Mouse (Mus musculus) telencephalon, adult 2 months (tissue): ENCODE measurements at regions not wholly inside any gene's neighbourhood (a gene's known extent, or its start where the extent isn't known, plus 50 kb on each side); places are given as distances from the start of the nearest gene placed in this dataset.
"Not testable (repeated sequence)": the region's sequence is repeated elsewhere in the genome, so short reads cannot be mapped to it uniquely, and the experiment has no call there.

Experiments used
- DNase-seq: peaks from one replicate; pipeline ENCODE4 v3.0.0-alpha.2; 2011; ENCODE audit warnings: low read depth, low spot score

GRCm38 (mm10) chr15:96031085-96031780 lies 240.6 kb downstream of the Ano6 start:
- DNase-seq, result no peak

GRCm38 (mm10) chr15:96035273-96035672 lies 244.6 kb downstream of the Ano6 start:
- no peak for DNase-seq

- no peak for DNase-seq
These were observed 241.8 kb upstream of the Arid2 start for GRCm38 (mm10) chr15:96045561-96045960.

DNA sequence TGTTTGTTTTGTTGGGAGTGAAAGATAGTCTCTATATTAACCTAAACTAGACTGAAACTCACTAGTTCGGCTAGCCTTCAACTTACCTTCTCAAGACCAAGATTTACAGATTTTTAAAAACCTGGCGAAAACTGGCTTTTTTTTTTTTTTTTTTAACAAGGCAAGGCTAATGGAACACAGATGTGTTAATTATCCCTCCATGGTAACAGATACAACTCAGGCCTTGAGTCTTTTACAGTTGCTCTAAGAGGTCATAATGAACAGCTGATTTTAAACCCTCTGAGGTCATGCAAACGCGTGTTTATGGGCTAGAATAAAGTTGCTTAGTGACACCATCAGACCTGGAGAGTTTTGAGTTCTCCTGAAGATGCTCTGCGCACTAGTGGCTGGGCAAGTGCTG lies 240.7 kb upstream of the Arid2 start:
- no peak for DNase-seq

- no peak for DNase-seq
These were observed 236.9 kb upstream of the Arid2 start for GRCm38 (mm10) chr15:96050416-96050815.

DNA sequence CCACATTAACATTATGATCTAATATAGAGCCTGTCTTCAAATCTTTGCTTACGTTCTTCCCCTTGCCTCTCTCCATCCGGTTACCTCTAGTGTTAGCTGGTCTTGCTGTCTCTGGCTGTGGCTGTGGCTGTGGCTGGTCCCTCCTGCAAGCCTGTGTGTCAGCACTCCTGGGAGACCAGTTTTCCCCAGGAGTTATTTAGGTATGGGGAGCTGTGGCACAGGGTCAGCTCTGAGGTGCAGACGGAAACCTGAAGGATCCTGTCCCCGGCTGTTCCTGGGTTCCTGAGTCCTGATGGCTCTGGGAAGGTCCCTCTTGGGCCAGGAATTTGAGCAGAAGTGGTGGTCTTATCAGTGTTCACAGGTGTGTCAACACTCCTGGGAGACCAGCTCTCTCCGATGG lies 234.7 kb upstream of the Arid2 start:
- DNase-seq, result no peak

DNA sequence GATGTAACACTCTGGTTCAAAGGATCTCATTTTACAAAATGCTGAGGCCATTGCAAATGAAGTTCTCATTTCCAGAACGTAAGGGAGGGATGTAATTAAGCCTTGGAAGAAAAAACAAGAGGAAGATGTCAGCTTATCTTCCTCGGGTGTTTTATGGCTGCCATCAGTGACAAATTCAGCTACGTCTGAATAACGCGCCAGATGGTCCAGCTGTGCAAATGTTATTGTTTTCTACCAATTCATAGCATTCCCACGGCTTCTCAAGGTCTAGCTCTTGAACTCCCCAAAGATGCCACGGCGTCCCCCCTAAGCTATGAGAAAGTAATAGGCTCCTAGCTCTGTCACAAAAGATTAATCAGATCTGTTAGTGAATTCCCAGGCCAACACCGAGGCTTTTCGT lies 232.0 kb upstream of the Arid2 start:
- DNase-seq, result no peak

GRCm38 (mm10) chr15:96055796-96056473 lies 231.4 kb upstream of the Arid2 start:
- no peak for DNase-seq

DNA sequence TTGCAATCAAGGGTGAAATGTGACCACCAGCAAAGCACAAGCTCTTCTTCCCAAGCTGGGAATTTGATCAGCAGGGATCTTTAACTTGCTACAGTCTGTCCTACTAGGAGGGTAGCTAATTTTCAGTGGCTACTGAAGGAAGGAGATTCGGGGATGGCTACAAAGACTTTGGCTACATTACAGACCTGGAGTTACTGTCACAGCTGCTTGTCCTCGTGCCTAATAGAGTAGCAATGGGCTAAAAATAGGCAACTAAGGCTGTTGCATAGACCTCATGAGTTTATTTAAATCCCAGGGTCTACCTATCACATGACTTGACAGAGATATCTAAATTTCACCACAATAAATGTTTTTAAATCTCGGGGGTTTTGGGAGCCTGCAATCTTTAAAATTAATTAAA lies 227.7 kb upstream of the Arid2 start:
- DNase-seq, result no peak

- DNase-seq, result no peak
These were observed 222.7 kb upstream of the Arid2 start for GRCm38 (mm10) chr15:96064499-96065217.

GRCm38 (mm10) chr15:96075615-96076014 lies 211.7 kb upstream of the Arid2 start:
- DNase-seq, result no peak

DNA sequence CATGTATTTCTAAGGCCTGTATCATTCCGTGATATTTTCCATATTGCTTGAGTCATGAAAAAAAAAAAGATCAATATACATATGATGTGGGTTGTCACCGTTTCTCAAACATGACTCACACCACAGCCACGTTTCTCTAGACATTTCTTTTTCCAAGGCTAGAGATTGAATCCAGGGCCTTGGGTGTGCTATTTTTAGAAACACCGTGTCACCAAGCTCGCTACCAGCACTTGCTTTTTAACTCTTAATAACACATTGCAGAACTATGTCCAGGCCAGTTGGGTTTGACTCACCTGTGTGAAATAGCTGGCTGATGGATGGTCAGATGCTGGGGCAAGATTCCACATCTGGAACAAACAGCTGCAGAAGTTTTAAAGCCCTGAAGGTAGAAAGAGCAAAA lies 209.6 kb upstream of the Arid2 start:
- no peak for DNase-seq

DNA sequence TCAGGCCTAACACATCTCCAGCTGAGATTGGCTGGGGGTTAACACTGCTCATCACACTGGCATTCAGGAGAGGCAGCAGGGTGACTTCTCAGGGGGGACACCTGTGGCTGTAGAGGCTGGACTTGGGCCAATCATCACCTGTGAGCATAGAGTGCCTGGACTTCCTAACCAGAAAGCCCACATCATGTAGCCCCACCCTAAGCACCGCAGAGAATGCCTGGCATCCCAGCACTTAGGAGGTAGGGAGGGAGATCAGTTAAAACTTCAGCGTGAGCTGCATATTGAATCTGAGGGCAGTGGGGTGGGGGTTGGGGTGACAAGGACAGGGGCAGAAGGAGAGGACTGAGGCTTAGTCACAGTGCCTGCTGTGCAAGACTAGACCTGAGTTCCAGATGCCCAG lies 208.7 kb upstream of the Arid2 start:
- no peak for DNase-seq

DNA sequence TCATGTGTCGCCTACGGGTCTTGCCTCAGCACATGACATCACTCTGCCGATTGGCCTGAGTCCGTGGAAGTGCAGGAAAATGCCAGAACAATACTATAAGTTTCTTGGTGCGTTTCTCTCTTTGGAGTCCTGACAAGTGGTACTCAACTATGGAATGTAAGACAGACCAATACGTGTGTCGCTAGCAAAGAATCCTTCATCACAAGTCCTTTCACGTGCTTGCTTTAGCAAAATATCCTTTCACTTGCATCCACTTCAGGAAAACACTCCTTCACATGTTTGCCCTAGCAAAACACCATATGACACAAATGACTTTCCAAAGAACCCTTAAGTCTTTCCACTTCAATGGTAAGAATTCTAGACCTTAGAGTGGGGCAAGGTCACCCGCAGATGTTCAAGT lies 197.6 kb upstream of the Arid2 start:
- DNase-seq, result no peak

DNA sequence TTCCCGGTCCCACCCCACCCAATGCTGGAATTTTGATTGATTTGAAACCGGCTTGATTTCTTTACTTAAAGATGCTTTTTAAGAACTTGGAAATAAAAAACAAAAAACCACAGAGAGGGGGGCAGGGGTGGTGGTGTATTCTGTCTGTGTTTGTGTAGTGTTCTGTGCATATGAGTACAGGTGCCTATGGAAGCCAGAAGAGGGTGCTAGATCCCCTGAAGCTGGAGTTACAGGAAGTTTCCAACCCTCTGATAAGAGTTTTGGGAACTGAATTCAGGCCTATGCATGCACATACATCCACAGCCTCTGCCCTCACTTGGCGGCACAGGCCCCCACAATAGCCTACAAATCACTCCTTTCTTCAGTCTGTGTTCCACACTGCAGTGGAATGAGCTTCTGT lies 190.9 kb upstream of the Arid2 start:
- no peak for DNase-seq

DNA sequence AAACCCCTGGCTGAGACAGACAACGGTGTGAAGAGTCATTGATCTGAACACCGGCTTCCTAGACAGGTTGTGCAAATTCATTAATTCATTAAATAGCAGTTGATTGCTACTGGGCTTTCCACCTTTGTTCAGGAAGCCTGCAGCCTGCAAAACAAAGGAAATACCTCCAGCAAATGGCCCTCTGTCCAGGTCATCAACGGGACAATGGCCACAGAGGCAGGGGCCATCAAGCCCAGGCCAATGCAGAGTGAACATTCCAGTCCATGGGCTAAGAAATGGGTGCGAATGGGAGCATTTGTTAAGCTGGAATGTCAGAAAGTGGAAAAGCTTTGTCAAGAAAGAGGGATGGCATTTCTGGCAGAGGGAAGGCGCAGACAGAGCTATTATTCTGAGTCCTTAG lies 188.5 kb upstream of the Arid2 start:
- DNase-seq, result no peak

DNA sequence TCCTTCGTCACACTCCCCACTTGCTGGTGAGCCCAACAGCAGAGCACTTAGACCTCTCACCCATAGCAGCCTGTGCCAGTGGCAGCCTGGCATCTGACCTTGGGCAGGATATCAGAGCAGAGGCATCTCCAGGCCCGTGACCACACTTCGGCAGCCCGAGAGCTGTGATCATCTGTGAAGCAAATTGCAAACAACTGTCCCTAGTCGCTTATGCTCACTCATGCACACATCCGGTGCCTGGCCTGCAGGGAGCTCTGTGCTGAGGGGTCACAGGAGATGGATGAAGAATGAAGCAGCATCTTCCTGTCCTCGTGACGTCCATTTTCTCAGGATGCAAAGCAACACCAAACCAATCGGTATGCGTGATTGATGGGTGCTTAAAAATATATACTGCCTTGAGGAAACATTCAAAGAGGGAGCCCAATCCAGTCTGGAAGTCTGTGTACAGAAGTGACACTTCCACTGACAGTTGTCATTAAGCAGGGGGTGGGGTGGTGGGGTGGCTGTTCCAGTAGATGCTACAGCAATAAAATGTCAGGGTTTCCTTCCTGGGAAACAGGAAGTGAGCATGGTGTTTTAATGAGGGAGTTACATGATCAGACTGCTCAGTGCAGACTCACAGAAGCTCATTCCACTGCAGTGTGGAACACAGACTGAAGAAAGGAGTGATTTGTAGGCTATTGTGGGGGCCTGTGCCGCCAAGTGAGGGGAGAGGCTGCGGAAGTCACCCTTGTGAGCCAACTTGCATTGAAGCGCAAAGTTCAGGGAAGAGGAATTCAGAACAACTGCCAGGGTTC lies 187.3 kb upstream of the Arid2 start:
- not testable (repeated sequence) for DNase-seq

DNA sequence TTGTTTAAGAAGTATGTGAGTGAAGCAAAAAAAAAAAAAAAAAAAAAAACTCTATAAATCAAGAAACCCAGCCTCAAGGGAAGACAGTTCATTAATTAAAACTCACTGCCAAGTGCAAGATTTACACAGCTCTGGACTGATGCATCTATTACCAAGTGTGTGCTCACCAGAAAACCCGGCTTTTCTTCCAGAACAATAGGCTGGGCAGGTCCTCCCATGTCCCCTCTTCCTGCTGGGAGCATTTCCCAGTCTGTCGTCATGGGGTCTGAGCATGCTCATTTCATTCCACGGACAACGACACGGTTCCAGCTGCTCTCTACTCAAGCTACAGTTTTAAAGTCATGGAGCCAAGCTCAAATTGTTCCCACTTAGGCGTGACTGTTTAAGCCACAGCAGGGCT lies 183.6 kb upstream of the Arid2 start:
- no peak for DNase-seq

DNA sequence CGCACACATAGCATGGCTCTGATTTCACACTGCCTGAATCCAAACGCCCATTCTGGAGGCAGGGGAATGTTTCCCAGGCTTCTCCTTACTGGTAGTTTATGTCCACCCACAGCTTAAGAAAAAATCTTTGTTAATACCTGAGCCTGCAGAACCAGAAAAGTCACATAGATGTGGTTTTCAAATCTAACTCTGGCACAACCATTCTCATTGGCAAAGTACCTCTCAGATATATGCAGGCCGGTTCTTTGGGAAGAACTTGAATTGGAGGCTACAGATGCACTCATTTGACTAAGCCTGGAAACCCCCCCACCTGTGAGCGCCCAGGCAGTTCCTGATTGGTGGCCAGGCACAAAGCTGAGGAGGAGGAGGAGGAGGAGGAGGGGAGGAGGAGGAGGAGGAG lies 179.8 kb upstream of the Arid2 start:
- no peak for DNase-seq

GRCm38 (mm10) chr15:96113091-96113490 lies 174.2 kb upstream of the Arid2 start:
- DNase-seq, result no peak

GRCm38 (mm10) chr15:96114616-96115015 lies 172.7 kb upstream of the Arid2 start:
- DNase-seq, result no peak

GRCm38 (mm10) chr15:96115196-96115595 lies 172.1 kb upstream of the Arid2 start:
- DNase-seq, result no peak
